Mouse (Mus musculus) gastrocnemius, postnatal 25 days (tissue): Measurements from ENCODE around the gene Chchd6. TPM values are rescaled to one million over a fixed set of nuclear protein-coding genes. Genes with fewer than 3 reads are reported as not detected.

Experiments used
- DNase-seq: peaks from one replicate; pipeline ENCODE4 v3.0.0; 2022
- long read RNA-seq, 2 experiments: library from polyadenylated mRNA; stranded (forward); transcript quantifications; one replicate each; pipeline ENCODE4 v2.0.0; 2021
- total RNA-seq, 2 experiments: library from RNA; stranded (reverse); gene quantifications; 1 replicate in 1 of 2; 2 replicates in 1 of 2; pipeline ENCODE4 v1.2.3; 2021

The Chchd6 gene
- total RNA-seq, result 1 to 10 TPM; 1.6 to 3.0 TPM
- long read RNA-seq, experiment 1, transcript Chchd6-201 (8 exons, 1,121 nt), result major isoform, 7 of 10 reads
- long read RNA-seq, experiment 1, partial matches to known transcripts, result 1 of 10 reads
- long read RNA-seq, experiment 1, other reads (novel, unspliced or antisense), result 2 of 10 reads
- long read RNA-seq, experiment 2, partial matches to known transcripts, result 0 of 2 reads
- long read RNA-seq, experiment 2, other reads (novel, unspliced or antisense), result 0 of 2 reads

DNA sequence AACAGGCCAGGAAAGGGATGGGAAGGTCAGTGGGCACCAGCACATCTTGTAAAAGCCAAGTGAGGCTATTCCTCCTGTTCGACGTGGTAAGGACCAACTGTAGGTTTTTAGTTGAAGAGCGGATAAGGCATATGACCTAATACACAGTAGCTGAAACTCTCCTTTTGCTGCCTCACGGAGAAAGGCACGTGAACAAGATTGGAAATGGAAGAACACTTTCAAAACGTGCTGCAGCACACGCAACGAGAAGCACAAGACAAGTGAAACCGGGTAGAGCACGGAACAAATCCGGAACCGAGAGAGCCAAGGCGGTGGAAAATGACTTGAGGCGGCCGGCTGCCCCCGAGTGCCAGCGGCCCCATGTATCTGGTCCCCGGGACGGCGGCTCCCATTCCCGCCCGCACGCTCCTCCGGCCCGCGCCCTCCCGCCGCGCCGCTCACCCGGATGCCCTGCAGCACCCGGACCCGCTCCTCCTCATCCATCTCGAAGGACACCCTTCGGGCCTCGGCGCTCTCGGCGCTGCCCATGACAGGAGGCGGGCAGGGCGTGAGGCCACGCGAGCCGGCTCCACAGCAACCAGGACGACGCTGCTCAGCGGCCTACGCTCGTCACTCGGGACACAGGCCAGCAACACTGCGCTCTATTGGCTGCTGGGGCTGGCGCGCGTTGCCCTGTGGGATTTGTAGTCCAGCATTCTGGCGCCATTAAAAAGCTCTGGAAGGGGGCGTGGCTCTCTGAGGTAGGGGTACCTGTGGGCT lies at the start of gene Chchd6:
TSS of gene Chchd6 (minus strand) at position 635 of the 759 bp plus-strand sequence.
- DNase-seq, result peak; percentile 91

DNA sequence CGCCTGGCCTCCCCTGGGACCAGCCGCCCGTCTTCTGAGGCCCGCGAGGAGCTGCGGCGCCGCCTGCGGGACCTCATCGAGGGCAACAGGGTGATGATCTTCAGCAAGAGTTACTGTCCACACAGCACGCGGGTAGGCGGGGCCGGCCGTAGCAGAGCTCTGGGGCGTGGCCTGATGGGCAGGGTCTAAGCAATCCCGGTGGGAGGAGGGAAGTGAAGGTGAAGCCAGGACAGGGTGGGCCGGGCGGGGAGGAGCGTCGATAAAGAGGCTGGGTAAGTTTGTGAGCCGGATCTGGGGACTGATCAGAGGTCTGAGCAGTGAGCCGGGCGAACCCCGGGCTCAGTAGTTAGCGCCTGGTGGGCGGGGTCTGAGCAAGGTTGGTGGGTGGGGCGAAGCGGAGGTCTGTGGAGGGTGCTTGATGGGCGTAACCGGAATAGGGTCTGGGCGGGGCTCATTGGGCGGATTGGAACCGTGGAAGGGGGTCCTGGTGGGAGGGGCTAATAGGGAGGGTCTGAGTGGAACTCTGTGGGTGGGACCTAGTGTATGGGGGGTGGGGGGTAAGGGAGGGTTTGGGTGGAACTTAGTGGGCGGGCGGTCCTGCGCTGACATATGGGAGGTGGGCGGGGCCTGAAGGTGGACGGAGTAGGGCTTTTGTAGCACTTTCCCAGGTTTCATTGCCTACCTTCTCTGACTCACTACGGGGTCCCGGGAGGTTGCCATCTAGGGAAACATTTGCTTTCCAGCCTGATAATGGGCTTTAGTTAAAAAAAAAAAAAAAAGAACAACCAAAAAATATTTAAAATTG lies 49.0 kb upstream of the Chchd6 start:
- peak; percentile 89 for DNase-seq

DNA sequence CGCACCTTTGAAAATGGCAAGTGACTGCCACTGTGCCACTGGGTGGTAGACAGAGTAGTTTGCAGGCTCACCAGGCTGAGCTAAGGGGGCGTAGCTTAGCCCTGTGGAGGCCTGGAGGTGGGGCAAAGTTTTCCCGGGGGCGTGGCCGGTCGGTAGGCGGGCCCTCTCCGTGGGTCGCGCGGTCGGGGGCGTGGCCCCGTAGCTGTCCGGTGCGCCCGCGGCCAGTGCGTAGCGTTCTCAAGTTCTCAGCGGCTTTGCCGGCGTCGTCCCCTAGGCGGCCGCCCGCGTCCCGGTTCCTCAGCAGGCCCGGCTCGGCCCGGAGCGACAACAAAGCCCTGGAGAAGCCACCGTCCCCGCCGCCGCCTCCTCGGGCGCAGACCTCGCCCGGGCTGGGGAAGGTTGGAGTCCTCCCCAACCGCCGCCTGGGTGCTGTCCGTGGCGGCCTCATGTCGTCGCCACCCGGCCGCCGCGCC lies 48.4 kb upstream of the Chchd6 start, which contains the start of gene Txnrd3:
TSS of gene Txnrd3 (plus strand) at position 191 of the 473 bp plus-strand sequence.
- peak; percentile 93 for DNase-seq

DNA sequence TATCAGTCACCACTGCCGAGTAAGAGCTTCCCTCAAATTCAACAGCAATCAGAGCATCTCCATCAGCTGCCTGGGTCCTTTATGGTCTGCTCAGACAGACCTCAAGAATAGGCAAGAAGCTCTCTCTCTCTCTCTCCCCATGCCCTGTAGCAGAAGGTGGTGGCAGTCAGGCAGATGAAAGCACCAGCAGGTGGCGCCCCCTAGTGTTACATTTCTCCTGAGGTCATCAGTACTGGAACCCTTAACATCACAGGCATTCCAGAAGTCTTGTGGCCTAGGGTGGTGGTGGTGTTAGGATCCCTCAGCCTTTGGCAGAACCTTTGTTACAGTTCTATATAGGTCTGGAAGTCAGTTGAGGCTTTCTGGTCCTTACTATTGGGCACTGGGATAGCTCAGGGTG lies 43.6 kb upstream of the Chchd6 start:
- DNase-seq, result no peak

DNA sequence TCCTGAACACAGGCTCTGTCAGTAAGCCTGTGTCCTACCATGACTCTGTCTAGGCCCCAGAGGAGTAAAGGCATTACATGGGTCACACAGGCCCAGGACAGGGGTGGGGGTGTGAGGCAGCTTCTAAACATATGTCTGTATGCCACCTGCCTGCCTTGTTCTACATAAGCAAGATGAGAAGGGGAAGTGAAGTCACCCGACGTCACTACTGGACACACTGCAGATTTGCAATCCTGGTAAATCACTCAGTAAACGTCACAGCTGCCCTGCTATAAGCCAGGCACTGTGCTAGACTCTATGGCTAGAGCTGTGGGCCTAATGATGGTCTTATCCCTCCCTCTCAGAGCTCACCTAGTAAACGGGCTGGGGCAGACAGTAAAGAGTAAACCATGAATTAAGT lies 42.5 kb upstream of the Chchd6 start:
- no peak for DNase-seq

DNA sequence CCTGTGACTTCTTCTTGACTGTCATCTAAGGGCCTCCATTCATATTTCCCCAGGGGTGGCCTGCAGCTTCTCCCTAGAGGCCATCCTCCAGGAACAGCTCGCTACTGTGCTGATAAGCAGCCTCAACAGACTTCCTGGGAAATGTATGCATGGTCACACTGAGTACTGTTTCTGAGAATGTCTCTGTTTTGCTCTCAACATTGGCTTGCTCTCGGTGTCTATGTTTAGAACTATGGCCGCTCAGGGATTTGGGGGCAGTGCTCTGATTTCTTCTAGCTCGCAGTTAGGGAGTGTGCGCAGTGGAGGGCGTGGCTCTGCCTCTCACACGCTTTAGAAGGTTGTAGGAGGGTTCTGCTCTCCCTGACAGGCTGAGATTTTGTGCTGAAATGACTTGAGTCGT lies 38.9 kb upstream of the Chchd6 start:
- peak; percentile 40 for DNase-seq

DNA sequence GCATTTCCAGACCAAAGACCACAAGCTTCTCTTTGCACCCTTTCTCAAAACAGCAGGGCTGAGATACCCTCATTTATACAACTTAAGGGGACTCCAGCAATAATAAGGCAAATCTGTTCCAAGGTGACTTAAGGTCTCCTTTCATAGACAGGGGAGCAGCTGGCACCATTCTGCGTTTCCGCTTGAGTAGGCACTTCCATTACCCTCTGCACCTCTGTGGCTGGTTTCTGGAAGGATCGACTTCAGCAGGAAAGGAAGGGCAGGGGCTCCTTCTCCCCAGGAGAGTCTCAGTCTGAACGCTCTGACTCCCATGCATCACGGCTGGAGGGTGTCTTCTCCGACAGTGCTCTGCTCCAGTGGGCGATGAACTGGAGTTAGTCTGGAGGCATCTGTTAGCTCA lies 37.7 kb upstream of the Chchd6 start:
- DNase-seq, result no peak

DNA sequence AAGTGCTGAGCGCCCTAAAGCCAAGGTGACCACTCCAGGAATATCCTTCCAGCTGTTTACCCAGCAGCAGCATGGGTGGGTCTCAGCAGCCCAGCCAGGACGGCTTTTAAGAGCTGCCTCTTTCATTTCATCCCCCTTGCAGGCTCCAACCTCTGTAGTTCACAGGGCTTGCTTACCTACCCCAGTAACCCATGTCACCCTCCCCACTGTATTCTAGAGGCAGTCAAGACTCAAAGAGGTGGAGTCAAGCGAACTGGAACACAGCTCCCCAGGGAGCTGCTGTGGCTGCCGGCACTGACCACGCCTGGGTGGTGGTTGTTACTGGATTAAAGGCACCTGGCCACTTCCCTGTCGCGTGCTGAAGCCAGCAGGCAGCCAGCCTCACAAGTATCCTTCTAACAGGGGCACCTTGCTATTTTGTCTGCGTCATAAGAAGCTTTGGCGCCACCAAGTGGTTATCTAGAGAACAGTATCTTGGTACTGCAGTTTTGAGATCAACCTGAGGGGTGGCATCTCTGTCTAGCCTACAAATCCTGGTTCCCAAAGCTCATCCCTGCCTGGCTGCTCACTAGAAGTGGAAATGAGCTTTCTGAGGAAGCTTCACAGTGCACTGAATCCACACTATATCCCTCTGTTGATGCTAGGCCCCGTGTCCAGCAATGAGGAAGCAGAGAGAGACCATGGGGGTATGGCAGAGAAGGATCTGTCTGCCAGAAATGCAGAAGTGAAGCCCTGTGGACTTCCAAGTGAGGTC lies 36.5 kb upstream of the Chchd6 start:
- DNase-seq, result peak; percentile 70

DNA sequence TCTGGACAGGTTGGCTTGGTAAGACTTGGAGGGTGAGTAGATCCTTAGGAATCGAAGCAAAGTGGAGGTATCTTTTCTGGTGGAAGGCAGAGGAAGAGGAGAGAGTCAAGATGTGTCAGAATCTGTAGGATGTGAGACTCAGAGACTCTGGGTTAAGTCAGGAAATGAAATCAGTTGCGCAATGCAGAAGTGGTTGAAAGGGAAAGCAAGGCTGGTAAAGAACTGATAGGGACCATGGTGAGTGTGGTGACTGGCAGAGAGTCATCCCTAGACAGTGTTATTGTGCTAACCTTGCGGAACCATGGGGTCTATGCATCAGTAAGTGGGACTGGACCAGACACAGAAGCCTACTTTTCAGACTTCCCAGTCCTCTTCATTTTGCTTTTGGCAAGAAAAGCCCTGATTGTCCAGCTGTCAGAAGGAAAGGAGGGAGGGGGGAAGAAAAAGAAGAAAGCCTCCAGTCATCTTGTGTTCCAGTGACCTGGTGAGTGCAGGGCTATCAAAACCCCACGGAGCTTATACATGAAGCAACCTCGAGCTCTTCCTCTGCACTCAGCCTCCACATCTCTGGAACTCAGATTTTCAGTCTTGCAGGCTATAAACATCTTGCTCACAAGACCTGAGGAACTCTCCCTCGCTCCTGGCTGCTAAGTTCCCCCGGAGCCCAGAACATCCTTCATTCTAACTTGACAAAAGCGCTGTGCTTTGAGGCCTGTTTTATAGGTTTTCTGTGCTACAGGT lies 32.8 kb upstream of the Chchd6 start:
- no peak for DNase-seq

DNA sequence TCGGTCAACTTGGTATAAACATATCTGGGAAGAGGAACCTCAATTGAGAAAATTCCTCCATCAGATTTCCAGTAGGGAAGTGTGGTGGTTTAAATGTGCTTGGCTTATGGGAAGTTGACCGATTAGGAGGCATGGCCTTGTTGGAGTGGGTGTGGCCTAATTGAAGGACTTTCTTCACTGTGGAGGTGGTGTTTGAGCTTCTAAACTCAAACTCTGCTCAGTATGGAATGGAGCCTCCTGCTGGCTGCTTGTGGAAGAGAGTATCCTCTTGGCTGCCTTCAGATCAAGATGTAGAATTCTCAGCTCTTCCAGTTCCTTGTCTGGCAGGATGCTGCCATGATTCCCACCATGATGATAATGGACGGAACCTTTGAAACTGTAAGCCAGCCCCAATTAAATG lies 27.2 kb upstream of the Chchd6 start:
- no peak for DNase-seq

DNA sequence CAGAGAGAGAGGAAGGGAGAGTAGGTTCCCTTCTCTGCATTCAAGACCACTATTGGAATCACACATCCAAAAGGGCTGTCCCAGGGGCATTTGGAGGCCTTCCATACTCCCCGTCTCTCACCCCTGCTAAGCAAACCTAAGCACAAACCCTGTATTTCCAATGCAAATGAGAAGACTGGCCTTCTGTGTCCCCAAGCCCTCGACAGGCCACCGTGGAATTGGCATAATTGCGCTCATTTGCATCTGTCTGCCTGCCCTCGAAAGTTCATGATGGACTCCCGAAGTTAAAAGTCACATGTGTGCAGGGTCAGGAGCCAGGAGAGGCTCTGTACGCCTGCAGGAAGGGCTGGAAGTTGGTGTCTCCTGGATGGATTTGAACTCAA lies 19.9 kb upstream of the Chchd6 start:
- DNase-seq, result no peak

DNA sequence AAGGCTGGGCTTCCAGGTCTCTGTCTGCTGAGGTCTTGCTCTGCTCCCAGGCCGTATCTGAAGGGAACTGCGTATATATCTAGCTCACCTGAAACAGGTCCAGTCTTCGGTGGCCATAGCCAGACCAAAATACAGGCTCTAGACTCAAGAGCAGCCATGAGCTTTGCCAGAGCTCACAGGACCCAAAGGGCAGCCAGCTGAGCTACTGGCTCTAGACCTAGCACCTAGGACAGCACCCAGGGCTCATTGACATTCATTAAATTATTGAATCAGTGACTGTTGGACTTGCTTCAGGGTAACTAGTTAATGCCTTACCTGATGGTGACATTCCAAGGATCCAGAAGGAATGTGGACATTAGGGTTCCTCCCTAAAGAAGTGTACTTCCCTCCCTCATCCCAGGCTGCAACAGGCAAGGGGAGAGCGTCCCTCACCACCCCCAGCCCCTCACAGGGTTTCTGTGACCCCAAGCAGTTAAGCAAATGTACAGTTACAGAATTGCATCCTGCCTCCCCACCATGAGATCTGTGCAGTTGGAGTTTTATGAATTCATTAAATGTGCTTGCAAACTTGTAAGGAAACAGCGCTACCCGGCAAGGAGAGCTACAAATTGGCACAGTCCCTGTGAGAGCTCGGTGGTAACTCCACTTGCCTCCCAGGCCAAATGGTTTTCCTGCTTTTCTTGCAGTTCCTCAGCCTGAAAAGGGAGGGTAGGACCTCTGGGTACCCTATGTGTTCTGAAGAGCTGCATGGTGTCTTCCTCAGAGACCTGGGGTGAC lies 19.3 kb upstream of the Chchd6 start:
- DNase-seq, result no peak

DNA sequence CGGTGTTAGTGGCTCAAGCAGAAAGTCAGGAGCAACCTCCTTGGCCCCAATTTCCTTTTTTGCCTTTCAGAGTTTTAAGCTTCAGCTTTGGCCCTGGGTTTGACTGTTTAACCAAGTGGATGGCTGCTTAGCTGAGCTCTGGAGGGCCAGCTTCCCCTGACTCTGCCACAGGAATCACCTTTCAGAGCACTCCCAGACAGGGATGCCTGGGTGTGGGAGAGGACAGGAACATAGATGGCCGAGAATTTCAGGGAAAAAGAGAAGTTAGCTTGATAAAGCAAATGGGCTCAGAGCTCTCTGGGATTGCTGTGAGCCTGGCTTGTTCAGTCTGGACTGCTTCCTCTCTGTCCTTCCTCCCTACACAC lies 18.6 kb upstream of the Chchd6 start:
- no peak for DNase-seq

DNA sequence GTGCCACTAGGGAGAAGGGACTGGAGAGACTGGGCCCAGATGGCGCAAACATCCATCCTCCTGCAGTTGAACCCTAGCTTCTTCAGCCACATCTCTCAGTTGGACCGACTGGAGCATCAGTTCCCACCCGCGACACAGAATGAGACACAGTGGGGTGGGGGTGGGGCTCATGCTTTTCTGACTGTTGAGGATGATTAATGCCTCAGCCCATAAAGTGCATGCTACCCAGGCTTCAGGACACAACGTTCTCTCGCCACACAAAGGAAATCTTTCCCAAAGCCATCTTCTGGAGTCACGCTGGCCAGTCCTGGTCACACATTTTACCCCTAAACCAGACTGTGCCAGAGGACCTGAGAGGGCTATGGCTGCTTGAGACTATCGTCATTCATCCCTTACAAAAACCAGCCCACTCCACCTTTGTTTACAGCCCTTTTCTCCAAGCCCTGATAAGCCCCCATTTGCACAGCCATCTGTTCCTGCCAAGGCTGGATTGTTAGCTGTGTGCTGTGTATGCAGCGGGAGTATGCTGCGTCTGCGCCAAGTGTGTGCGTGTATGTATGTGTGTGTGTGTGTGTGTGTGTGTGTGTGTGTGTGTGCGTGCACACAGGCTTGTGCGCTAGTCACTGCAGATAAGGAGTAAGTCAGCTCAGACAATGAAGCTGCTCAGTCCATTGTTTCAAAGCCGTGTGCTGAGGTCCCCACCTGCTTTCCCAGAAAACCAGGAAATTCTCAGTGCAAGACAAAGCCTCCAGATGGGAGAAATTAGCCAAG lies 18.1 kb upstream of the Chchd6 start:
- DNase-seq, result no peak

DNA sequence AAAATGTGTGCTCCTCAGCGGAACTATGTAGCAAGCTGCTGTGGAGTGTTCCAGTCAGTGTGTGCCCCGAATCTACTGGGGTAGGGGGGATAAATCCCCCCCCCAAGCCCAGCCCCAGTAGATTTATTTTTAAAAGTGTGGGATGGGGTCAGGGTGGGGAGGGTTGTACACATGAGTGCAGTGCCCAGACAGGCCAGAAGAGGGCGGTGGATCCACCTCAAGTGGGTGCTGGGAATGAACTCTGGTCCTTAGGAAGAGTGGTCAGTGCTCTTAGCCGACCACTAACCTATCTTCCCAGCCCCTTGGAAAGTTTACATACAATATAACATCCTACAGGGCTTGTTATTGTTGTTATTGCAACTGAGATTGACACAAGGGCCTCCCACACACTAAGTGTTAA lies 12.5 kb upstream of the Chchd6 start:
- no peak for DNase-seq

DNA sequence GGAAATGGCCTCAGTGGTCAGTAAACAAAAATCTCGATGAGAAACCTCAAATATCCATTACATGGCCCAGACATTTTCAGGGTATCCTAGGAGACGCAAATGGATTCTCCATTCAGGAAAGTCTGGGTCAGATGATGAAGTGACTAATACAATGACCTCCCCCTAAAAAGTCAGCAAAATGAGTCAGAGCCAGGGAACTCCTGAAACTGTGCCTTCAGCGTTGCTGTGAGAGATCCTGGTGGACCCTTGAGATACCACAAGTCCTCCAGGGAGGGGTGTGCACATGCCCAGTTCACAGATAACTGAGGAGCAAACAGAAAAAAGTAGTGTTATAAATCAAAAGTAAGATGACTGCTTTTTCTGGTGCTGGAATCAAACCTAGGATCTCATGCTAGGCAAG lies 10.6 kb upstream of the Chchd6 start:
- no peak for DNase-seq

DNA sequence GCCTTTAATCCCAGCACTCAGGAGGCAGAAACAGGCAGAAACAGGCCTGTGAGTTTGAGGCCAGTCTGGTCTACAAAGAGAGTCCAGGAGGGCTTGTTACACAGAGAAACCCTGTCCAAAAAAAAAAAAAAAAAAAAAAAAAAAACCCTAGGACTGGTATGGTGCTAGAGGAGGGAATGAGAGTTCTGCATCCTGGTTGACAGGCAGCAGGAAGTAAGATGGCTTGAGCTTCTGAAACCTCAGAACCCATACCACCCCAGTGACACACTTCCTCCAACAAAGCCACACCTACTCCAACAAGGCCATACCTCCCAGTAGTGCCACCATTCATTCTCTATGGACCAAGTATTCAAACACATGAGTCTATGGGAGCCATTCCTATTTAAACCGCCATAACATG lies 1.1 kb upstream of the Chchd6 start:
- no peak for DNase-seq

DNA sequence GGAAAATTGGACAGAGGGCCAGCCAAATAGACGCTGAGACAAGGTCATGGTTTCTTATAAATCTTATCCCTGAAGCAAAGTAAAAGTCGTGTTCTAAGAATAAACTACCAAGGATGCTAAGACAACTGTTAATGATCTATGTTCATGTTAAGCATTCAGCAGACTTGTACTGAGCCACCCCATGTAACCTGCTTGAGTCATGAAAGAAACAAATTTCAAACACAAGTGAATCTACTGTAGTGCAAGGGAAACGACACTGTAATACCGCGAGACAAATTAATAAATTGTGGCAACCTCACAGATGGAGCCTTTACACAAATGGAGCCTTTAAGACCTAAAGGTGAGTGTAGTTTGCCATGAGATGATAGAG lies 310 bp upstream of the Chchd6 start:
- DNase-seq, result no peak

DNA sequence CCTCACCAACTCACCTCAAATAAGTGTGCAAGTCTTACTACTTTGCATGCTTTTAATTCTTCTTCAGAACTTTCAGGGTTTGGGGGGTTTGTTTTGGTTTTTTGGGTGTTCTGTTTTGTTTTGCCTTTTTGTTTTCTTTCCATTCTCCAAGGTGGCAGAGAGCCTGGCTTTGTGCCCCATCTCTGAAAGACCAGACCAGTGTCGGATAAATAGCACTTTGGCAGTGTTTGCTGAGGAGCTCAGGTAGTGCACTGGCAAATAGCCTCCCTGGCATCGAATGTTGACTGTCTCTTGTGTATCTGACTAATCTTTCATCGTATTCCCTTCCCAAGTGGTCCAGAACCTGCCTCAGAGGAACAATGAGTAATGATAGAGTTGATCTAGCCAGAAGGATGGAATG lies 3.4 kb downstream of the Chchd6 start:
- no peak for DNase-seq

DNA sequence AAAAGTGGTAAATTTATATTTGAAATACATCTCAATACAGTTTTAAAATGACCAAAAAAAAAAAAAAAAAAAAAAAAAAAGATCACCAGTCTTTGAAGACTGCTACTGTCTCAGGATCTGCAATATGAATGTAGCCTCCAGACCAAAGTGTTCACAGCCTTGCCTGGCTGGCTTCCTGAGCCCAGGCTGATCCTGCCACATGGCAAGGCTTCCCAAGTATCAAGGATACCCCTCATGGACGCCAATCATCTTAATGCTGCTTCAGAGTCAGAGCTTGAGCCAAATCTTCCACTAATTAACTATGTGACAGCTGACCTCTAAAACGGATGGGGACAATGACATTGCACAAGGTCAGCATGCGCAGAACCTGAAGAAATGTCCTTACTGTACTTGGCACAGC lies 3.9 kb downstream of the Chchd6 start:
- DNase-seq, result no peak
